Mouse (Mus musculus) adrenal gland, postnatal 14 days (tissue): ENCODE data around the gene Cerk. TPM values are rescaled to one million over a fixed set of nuclear protein-coding genes. Genes with fewer than 3 reads are reported as not detected.

ENCODE experiments used
- DNase-seq: peaks from one replicate; pipeline ENCODE4 v3.0.0; 2021; ENCODE audit warnings: mixed read lengths
- total RNA-seq: library from RNA; stranded (reverse); gene quantifications from 2 replicates; pipeline ENCODE4 v1.2.3, GENCODE M21; 2021

The Cerk gene
- total RNA-seq, 1 experiment from 2014 or later, result 31.5 TPM

DNA sequence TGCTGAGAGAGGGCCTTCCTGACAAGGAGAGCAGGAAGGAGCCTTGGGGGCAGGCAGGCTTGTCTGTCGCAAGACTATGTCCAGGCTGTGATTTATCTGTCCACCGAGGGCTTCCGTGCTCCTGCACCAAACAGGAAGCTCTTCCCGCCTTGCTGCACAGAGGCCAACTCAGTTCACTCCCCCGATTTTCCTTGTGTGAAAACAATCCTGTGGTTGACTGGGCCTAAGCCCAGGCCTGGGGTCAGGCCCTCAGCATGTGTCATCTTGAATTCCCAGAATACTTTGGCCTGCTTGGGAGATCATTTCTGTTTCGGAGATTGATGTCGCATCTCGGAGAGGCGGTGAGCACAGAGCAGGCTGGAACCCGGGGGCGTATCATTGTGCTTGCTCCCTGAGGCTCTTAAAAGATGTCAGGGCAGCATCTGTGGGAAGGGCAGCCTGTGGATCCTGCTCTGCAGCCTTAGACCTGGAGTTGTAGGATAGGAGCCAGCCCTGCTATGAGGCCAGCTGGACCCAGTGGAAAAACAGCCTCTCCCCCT, 95.9 kb downstream of the Cerk start:
- peak; percentile 80 for DNase-seq

Other genes with a start within 250 kb of the Cerk start
- gene Celsr1, start 152.4 kb downstream of the Cerk start, total RNA-seq, result 4.5 and 4.6 TPM in 2 replicates
- 16.1 and 17.5 TPM in 2 replicates for gene Gramd4, start 128.4 kb downstream of the Cerk start, total RNA-seq
- gene Tbc1d22a, start 28.3 kb upstream of the Cerk start, total RNA-seq, result 26.8 and 32.0 TPM in 2 replicates